Mouse (Mus musculus) bone marrow, adult 2 months (tissue): ENCODE results near the gene Ctsa. TPM values are rescaled to one million over a fixed set of nuclear protein-coding genes. Genes with fewer than 3 reads are reported as not detected.
"Not testable (repeated sequence)": the region's sequence is repeated elsewhere in the genome, so short reads cannot be mapped to it uniquely, and the experiment has no call there.

Experiments
- H3K27ac ChIP-seq: fragments of 200-500 bp; 2 replicates; pipeline ENCODE4 v1.5.1; 2012; ENCODE audit warnings: low read depth, mild to moderate bottlenecking, control low read depth, inconsistent platforms, low read length; ENCODE audit not compliant: control insufficient read depth, poor library complexity, insufficient read depth
- H3K4me1 ChIP-seq: fragments of 200-500 bp; 2 replicates; pipeline ENCODE4 v1.6.1; 2011; ENCODE audit warnings: low read length; ENCODE audit not compliant: control insufficient read depth, insufficient read depth
- H3K4me3 ChIP-seq: fragments of 200-500 bp; replicated peaks from 2 replicates; pipeline ENCODE3; 2011; ENCODE audit warnings: mild to moderate bottlenecking, low read depth, low read length, control low read depth; ENCODE audit not compliant: control insufficient read depth
- CTCF ChIP-seq: fragments of 200-500 bp; IDR thresholded peaks from 2 replicates; pipeline ENCODE4 v1.5.1; 2011; ENCODE audit warnings: low read length, control low read depth; ENCODE audit not compliant: control insufficient read depth, insufficient read depth
- POLR2A ChIP-seq: fragments of 200-500 bp; IDR thresholded peaks from 2 replicates; pipeline ENCODE4 v1.6.1; 2011; ENCODE audit warnings: low read depth, mild to moderate bottlenecking, control low read depth, low read length, borderline replicate concordance; ENCODE audit not compliant: control insufficient read depth
- WGBS: fragments of 180-500 bp; shearing (Covaris S2); methylation state at CpG from one replicate; pipeline ENCODE4 v1.1.7; 2018; 5-methylcytosine and 5-hydroxymethylcytosine counted together
- polyA plus RNA-seq: library from polyadenylated mRNA; stranded (reverse); fragments of >200 nt; gene quantifications from 2 replicates; pipeline ENCODE4 v1.2.4, GENCODE M21; 2011; ENCODE audit warnings: low replicate concordance; ENCODE audit not compliant: missing spikeins, insufficient read depth, insufficient read length

Gene Ctsa
- polyA plus RNA-seq, 1 experiment, result 109 TPM

DNA sequence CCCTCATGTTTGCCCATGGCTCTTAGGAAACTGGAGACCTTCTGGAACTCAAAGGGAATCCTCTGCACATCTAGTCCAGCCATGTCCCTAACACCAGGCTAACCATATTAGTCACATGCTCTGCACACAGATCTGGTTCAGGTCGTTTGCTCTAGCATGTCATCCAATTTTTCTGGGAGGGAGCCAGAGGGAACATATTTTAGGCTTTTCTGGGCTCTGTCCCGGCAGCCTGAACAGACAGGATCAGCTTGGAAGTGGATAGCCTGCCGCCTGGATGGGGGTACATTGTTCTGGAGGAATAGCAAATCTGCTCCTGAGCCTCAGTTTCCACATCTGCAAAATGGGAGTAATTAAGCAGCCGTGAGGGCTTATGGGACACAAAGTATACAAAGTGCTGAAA is 28.4 kb downstream of the Ctsa start:
- H3K4me3 ChIP-seq, result no peak overlapping the region
- H3K27ac ChIP-seq, result no peak overlapping the region
- WGBS, result 67% methylated on average over 4 of the region's 4 CpGs
- no peak for TF ChIP-seq CTCF
- TF ChIP-seq POLR2A, result no peak
- no peaks in the 10 kb centered on the region for H3K4me1 ChIP-seq

- Histone ChIP-seq H3K27ac (no peak overlapping the region), H3K4me1 (peaks cover 4% of the 10 kb centered on the region), H3K4me3 (no peak overlapping the region)
- WGBS, result 17% methylated on average over 9 of the region's 9 CpGs
- TF ChIP-seq CTCF, result no peak
These were observed 29.6 kb downstream of the Ctsa start for GRCm38 (mm10) chr2:164862179-164862861.

DNA sequence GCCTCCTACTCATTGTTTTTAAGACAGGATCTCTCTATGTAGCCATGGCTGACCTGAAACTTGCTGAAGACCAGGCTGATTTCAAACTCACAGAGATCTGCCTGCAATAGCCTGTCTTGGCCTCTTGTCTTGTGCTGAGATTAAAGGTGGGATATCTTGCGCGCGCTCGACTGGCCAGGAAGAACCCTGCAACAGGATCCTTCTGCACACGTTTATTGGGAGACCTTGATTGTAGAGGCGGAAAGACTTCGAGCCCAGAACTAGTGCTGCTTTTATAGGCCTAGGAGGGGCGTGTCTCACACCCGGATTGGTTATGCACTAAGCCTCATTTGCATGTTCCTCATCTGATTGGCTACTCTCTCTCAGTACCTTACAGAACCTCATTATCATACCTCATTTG is 30.7 kb downstream of the Ctsa start:
- H3K27ac ChIP-seq, H3K4me1 ChIP-seq, H3K4me3 ChIP-seq: not testable (repeated sequence)
- 97% methylated on average over 8 of the region's 9 CpGs for WGBS

DNA sequence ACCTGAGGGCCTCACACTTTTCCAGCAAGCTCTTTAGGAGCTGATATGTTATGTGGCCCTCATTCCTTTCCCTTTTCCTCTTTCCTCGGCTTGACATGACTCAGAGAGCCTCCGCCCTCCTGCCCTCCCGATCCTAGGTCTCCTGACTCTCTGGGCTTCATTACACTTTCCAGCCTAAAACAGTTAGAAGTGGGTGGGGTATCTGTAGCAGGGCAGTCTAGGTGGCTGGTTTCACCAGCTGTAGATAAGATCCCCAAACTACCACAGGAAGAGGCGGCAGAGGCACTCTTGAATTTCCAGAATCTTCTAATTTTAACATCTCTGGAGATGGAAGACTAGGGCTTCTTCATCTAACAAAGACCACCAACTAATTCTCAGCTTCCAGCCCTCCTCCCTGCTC is 31.9 kb downstream of the Ctsa start:
- Histone ChIP-seq H3K4me1 (peaks cover 7% of the 10 kb centered on the region), H3K4me3 (no peak overlapping the region), H3K27ac (no peak overlapping the region)
- TF ChIP-seq CTCF, result no peak
- no peak for TF ChIP-seq POLR2A
- 57% methylated on average over 4 of the region's 4 CpGs for WGBS

GRCm38 (mm10) chr2:164866741-164867551 is 34.3 kb downstream of the Ctsa start:
- peak overlapping the region; percentile 82 for H3K27ac ChIP-seq
- 18% methylated on average over 16 of the region's 16 CpGs for WGBS
- TF ChIP-seq CTCF (no peak), POLR2A (no peak)

GRCm38 (mm10) chr2:164867566-164867965 is 34.9 kb downstream of the Ctsa start:
- H3K4me3 ChIP-seq, result no peak overlapping the region
- WGBS, result 94% methylated on average over 7 of the region's 7 CpGs
- TF ChIP-seq POLR2A (no peak), CTCF (peak; percentile 62)
- peak overlapping the region; percentile 82 for H3K27ac ChIP-seq
- H3K4me1 ChIP-seq, result peaks cover 7% of the 10 kb centered on the region

More at GRCm38 (mm10) chr2:164866741-164867551, 34.3 kb downstream of the Ctsa start:
- Histone ChIP-seq H3K4me1 (peaks cover 7% of the 10 kb centered on the region), H3K4me3 (no peak overlapping the region)

- Histone ChIP-seq H3K4me3 (no peak overlapping the region), H3K4me1 (peaks cover 7% of the 10 kb centered on the region), H3K27ac (peak overlapping the region; percentile 82)
- WGBS, result 21% methylated on average over 7 of the region's 7 CpGs
- TF ChIP-seq CTCF (no peak), POLR2A (peak; percentile 43; the same call in 1 of the 2 replicates)
These were observed 35.8 kb downstream of the Ctsa start for GRCm38 (mm10) chr2:164868491-164868890.

GRCm38 (mm10) chr2:164871602-164872303 is 39.1 kb downstream of the Ctsa start:
- H3K27ac ChIP-seq, result no peak overlapping the region
- peaks cover 3% of the 10 kb centered on the region; the same call in 1 of the 2 replicates for H3K4me1 ChIP-seq
- WGBS, result 56% methylated on average over 6 of the region's 6 CpGs
- no peak for TF ChIP-seq CTCF
- no peak for TF ChIP-seq POLR2A
- no peak overlapping the region for H3K4me3 ChIP-seq
